Mouse (Mus musculus): ENCODE measurements around the gene Prdm1. TPM values are rescaled to one million over a fixed set of nuclear protein-coding genes. Genes with fewer than 3 reads are reported as not detected.
A peak's percentile ranks its signal among the peaks of the same experiment; 100 is the strongest.

Gene Prdm1
- polyA plus RNA-seq, 1 experiment from 2014 or later, result 0.62 TPM

GRCm38 (mm10) chr10:44465618-44466017 lies 62.7 kb downstream of the Prdm1 start:
- DNase-seq (ENCODE audit: low spot score), result no peak
- Histone ChIP-seq H3K4me2 (peak overlapping the region; percentile 43), H3K9ac (ENCODE audit: low read depth, low read length) (no peak overlapping the region), H3K4me3 (ENCODE audit: low read depth, low read length) (0 out of 2 replicates have a peak overlapping the region, but pooled peaks have one; percentile 1), H3K27ac (ENCODE audit: low read depth, low read length) (no peak overlapping the region), H3K4me1 (replicated peaks; ENCODE audit: control insufficient read depth, insufficient read depth, low read length) (peaks cover 21% of the 10 kb centered on the region), H3K9me3 (ENCODE audit: control insufficient read depth, low read length) (no peaks in the 10 kb centered on the region), H3K36me3 (ENCODE audit: control insufficient read depth, insufficient read depth, low read length) (no peaks in the 10 kb centered on the region), H3K27me3 (replicated peaks; ENCODE audit: control insufficient read depth, insufficient read depth, low read length) (peaks cover 40% of the 10 kb centered on the region)
- 3% methylated on average over 8 of the region's 8 CpGs for WGBS
- peak; percentile 75 for ATAC-seq (replicated peaks; ENCODE audit: low FRiP score)

GRCm38 (mm10) chr10:44464563-44464962 lies 63.7 kb downstream of the Prdm1 start:
- no peak overlapping the region for H3K4me2 ChIP-seq
- peaks cover 37% of the 10 kb centered on the region for H3K27me3 ChIP-seq (replicated peaks; ENCODE audit: control insufficient read depth, insufficient read depth, low read length)
- no peak overlapping the region for H3K4me3 ChIP-seq (ENCODE audit: low read depth, low read length)
- DNase-seq (ENCODE audit: low spot score) (no peak), ATAC-seq (replicated peaks; ENCODE audit: low FRiP score) (no peak)
- WGBS, result 66% methylated on average over 5 of the region's 5 CpGs
- no peaks in the 10 kb centered on the region for H3K9me3 ChIP-seq (ENCODE audit: control insufficient read depth, low read length)
- peaks cover 21% of the 10 kb centered on the region for H3K4me1 ChIP-seq (replicated peaks; ENCODE audit: control insufficient read depth, insufficient read depth, low read length)
- H3K9ac ChIP-seq (ENCODE audit: low read depth, low read length), result no peak overlapping the region
- H3K36me3 ChIP-seq (ENCODE audit: control insufficient read depth, insufficient read depth, low read length), result no peaks in the 10 kb centered on the region
- no peak overlapping the region for H3K27ac ChIP-seq (ENCODE audit: low read depth, low read length)

GRCm38 (mm10) chr10:44463856-44464255 lies 64.4 kb downstream of the Prdm1 start:
- H3K27ac ChIP-seq (ENCODE audit: low read depth, low read length), result no peak overlapping the region
- no peaks in the 10 kb centered on the region for H3K36me3 ChIP-seq (ENCODE audit: control insufficient read depth, insufficient read depth, low read length)
- 44% methylated on average over 4 of the region's 4 CpGs for WGBS
- DNase-seq (ENCODE audit: low spot score) (no peak), ATAC-seq (replicated peaks; ENCODE audit: low FRiP score) (no peak)
- no peak overlapping the region for H3K4me3 ChIP-seq (ENCODE audit: low read depth, low read length)
- H3K9me3 ChIP-seq (ENCODE audit: control insufficient read depth, low read length), result no peaks in the 10 kb centered on the region
- no peak overlapping the region for H3K9ac ChIP-seq (ENCODE audit: low read depth, low read length)
- H3K27me3 ChIP-seq (replicated peaks; ENCODE audit: control insufficient read depth, insufficient read depth, low read length), result peaks cover 37% of the 10 kb centered on the region
- H3K4me2 ChIP-seq, result no peak overlapping the region
- peaks cover 21% of the 10 kb centered on the region for H3K4me1 ChIP-seq (replicated peaks; ENCODE audit: control insufficient read depth, insufficient read depth, low read length)

- DNase-seq (ENCODE audit: low spot score) (no peak), ATAC-seq (replicated peaks; ENCODE audit: low FRiP score) (no peak)
- no peak overlapping the region for H3K27ac ChIP-seq (ENCODE audit: low read depth, low read length)
- no peak overlapping the region for H3K4me2 ChIP-seq
- H3K9ac ChIP-seq (ENCODE audit: low read depth, low read length), result no peak overlapping the region
- 78% methylated on average over 8 of the region's 8 CpGs for WGBS
- H3K9me3 ChIP-seq (ENCODE audit: control insufficient read depth, low read length), result no peaks in the 10 kb centered on the region
- H3K36me3 ChIP-seq (ENCODE audit: control insufficient read depth, insufficient read depth, low read length), result no peaks in the 10 kb centered on the region
- H3K4me3 ChIP-seq (ENCODE audit: low read depth, low read length), result no peak overlapping the region
- peaks cover 30% of the 10 kb centered on the region for H3K27me3 ChIP-seq (replicated peaks; ENCODE audit: control insufficient read depth, insufficient read depth, low read length)
- peaks cover 23% of the 10 kb centered on the region for H3K4me1 ChIP-seq (replicated peaks; ENCODE audit: control insufficient read depth, insufficient read depth, low read length)
Measured at GRCm38 (mm10) chr10:44462351-44462750, 66.0 kb downstream of the Prdm1 start.

- peaks cover 32% of the 10 kb centered on the region for H3K27me3 ChIP-seq (replicated peaks; ENCODE audit: control insufficient read depth, insufficient read depth, low read length)
- no peak overlapping the region for H3K9ac ChIP-seq (ENCODE audit: low read depth, low read length)
- no peaks in the 10 kb centered on the region for H3K9me3 ChIP-seq (ENCODE audit: control insufficient read depth, low read length)
- ATAC-seq (replicated peaks; ENCODE audit: low FRiP score), result no peak
- no peak overlapping the region for H3K4me3 ChIP-seq (ENCODE audit: low read depth, low read length)
- DNase-seq (ENCODE audit: low spot score), result no peak
- no peak overlapping the region for H3K4me2 ChIP-seq
- H3K4me1 ChIP-seq (replicated peaks; ENCODE audit: control insufficient read depth, insufficient read depth, low read length), result peaks cover 27% of the 10 kb centered on the region
- no peaks in the 10 kb centered on the region for H3K36me3 ChIP-seq (ENCODE audit: control insufficient read depth, insufficient read depth, low read length)
- WGBS, result 93% methylated on average over 6 of the region's 6 CpGs
- H3K27ac ChIP-seq (ENCODE audit: low read depth, low read length), result no peak overlapping the region
Measured at GRCm38 (mm10) chr10:44461063-44461462, 67.2 kb downstream of the Prdm1 start.

GRCm38 (mm10) chr10:44460095-44460810 lies 68.0 kb downstream of the Prdm1 start:
- DNase-seq (ENCODE audit: low spot score), result no peak
- peaks cover 33% of the 10 kb centered on the region for H3K27me3 ChIP-seq (replicated peaks; ENCODE audit: control insufficient read depth, insufficient read depth, low read length)
- 22% methylated on average over 6 of the region's 6 CpGs for WGBS

GRCm38 (mm10) chr10:44459321-44460000 lies 68.8 kb downstream of the Prdm1 start:
- DNase-seq (ENCODE audit: low spot score) (no peak), ATAC-seq (replicated peaks; ENCODE audit: low FRiP score) (no peak)
- Histone ChIP-seq H3K4me3 (ENCODE audit: low read depth, low read length) (peak overlapping the region; percentile 66), H3K9me3 (ENCODE audit: control insufficient read depth, low read length) (no peaks in the 10 kb centered on the region), H3K36me3 (ENCODE audit: control insufficient read depth, insufficient read depth, low read length) (no peaks in the 10 kb centered on the region), H3K4me2 (peak overlapping the region; percentile 88), H3K27me3 (replicated peaks; ENCODE audit: control insufficient read depth, insufficient read depth, low read length) (peaks cover 25% of the 10 kb centered on the region), H3K27ac (ENCODE audit: low read depth, low read length) (no peak overlapping the region), H3K4me1 (replicated peaks; ENCODE audit: control insufficient read depth, insufficient read depth, low read length) (peaks cover 17% of the 10 kb centered on the region), H3K9ac (ENCODE audit: low read depth, low read length) (no peak overlapping the region)
- WGBS, result 10% methylated on average over 11 of the region's 11 CpGs

More at GRCm38 (mm10) chr10:44460095-44460810, 68.0 kb downstream of the Prdm1 start:
- Histone ChIP-seq H3K36me3 (ENCODE audit: control insufficient read depth, insufficient read depth, low read length) (no peaks in the 10 kb centered on the region), H3K9ac (ENCODE audit: low read depth, low read length) (no peak overlapping the region), H3K4me2 (peak overlapping the region; percentile 88), H3K9me3 (ENCODE audit: control insufficient read depth, low read length) (no peaks in the 10 kb centered on the region), H3K27ac (ENCODE audit: low read depth, low read length) (no peak overlapping the region), H3K4me1 (replicated peaks; ENCODE audit: control insufficient read depth, insufficient read depth, low read length) (peaks cover 25% of the 10 kb centered on the region), H3K4me3 (ENCODE audit: low read depth, low read length) (no peak overlapping the region)
- ATAC-seq (replicated peaks; ENCODE audit: low FRiP score), result no peak

GRCm38 (mm10) chr10:44458534-44459315 lies 69.6 kb downstream of the Prdm1 start:
- no peaks in the 10 kb centered on the region for H3K36me3 ChIP-seq (ENCODE audit: control insufficient read depth, insufficient read depth, low read length)
- H3K9me3 ChIP-seq (ENCODE audit: control insufficient read depth, low read length), result no peaks in the 10 kb centered on the region
- H3K4me1 ChIP-seq (replicated peaks; ENCODE audit: control insufficient read depth, insufficient read depth, low read length), result peaks cover 11% of the 10 kb centered on the region
- H3K4me3 ChIP-seq (ENCODE audit: low read depth, low read length), result peak overlapping the region; percentile 66
- peak overlapping the region; percentile 88 for H3K4me2 ChIP-seq
- peaks cover 18% of the 10 kb centered on the region for H3K27me3 ChIP-seq (replicated peaks; ENCODE audit: control insufficient read depth, insufficient read depth, low read length)
- DNase-seq (ENCODE audit: low spot score) (peak; percentile 83), ATAC-seq (replicated peaks; ENCODE audit: low FRiP score) (peak; percentile 93)
- under 1% methylated on average over 54 of the region's 54 CpGs for WGBS
- H3K27ac ChIP-seq (ENCODE audit: low read depth, low read length), result peak overlapping the region; percentile 23; the same call in 1 of the 2 replicates
- peak overlapping the region; percentile 59 for H3K9ac ChIP-seq (ENCODE audit: low read depth, low read length)

Data from liver, embryonic 11.5 days (tissue).